Mouse (Mus musculus) bone marrow, adult 2 months (tissue): ENCODE data around the gene Sf3b3. TPM values are rescaled to one million over a fixed set of nuclear protein-coding genes. Genes with fewer than 3 reads are reported as not detected.

Source experiments
- H3K27ac ChIP-seq: fragments of 200-500 bp; 2 replicates; pipeline ENCODE4 v1.5.1; 2012; ENCODE audit warnings: low read depth, mild to moderate bottlenecking, control low read depth, inconsistent platforms, low read length; ENCODE audit not compliant: control insufficient read depth, poor library complexity, insufficient read depth
- H3K4me1 ChIP-seq: fragments of 200-500 bp; 2 replicates; pipeline ENCODE4 v1.6.1; 2011; ENCODE audit warnings: low read length; ENCODE audit not compliant: control insufficient read depth, insufficient read depth
- H3K4me3 ChIP-seq: fragments of 200-500 bp; replicated peaks from 2 replicates; pipeline ENCODE3; 2011; ENCODE audit warnings: mild to moderate bottlenecking, low read depth, low read length, control low read depth; ENCODE audit not compliant: control insufficient read depth
- CTCF ChIP-seq: fragments of 200-500 bp; IDR thresholded peaks from 2 replicates; pipeline ENCODE4 v1.5.1; 2011; ENCODE audit warnings: low read length, control low read depth; ENCODE audit not compliant: control insufficient read depth, insufficient read depth
- POLR2A ChIP-seq: fragments of 200-500 bp; IDR thresholded peaks from 2 replicates; pipeline ENCODE4 v1.6.1; 2011; ENCODE audit warnings: low read depth, mild to moderate bottlenecking, control low read depth, low read length, borderline replicate concordance; ENCODE audit not compliant: control insufficient read depth
- WGBS: fragments of 180-500 bp; shearing (Covaris S2); methylation state at CpG from one replicate; pipeline ENCODE4 v1.1.7; 2018; 5-methylcytosine and 5-hydroxymethylcytosine counted together
- polyA plus RNA-seq: library from polyadenylated mRNA; stranded (reverse); fragments of >200 nt; gene quantifications from 2 replicates; pipeline ENCODE4 v1.2.4, GENCODE M21; 2011; ENCODE audit warnings: low replicate concordance; ENCODE audit not compliant: missing spikeins, insufficient read depth, insufficient read length

Sf3b3 gene
- polyA plus RNA-seq, 1 experiment = 56.3 TPM

DNA sequence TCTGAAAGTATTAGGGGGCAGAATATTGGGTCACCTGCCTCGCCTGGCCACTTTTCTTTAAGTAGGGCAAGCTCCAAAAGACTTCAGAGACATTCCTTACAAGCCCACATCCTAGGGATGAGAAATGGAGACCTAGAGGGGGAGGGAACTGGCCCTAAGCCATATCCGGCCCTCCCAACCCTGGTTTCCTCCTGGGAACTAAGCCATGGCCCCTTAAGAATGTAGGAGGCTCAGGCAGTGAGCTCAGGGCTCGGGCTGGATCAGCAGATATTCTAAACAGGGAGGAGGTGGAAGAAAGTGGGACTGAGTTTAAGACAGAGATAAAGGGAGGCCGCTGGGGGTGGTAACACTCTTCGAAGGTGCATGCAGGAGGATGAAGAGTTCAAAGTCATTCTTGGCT lies 85.4 kb downstream of the Sf3b3 start:
- TF ChIP-seq CTCF = no peak
- no peak for TF ChIP-seq POLR2A
- WGBS = 59% methylated on average over 5 of the region's 5 CpGs

DNA sequence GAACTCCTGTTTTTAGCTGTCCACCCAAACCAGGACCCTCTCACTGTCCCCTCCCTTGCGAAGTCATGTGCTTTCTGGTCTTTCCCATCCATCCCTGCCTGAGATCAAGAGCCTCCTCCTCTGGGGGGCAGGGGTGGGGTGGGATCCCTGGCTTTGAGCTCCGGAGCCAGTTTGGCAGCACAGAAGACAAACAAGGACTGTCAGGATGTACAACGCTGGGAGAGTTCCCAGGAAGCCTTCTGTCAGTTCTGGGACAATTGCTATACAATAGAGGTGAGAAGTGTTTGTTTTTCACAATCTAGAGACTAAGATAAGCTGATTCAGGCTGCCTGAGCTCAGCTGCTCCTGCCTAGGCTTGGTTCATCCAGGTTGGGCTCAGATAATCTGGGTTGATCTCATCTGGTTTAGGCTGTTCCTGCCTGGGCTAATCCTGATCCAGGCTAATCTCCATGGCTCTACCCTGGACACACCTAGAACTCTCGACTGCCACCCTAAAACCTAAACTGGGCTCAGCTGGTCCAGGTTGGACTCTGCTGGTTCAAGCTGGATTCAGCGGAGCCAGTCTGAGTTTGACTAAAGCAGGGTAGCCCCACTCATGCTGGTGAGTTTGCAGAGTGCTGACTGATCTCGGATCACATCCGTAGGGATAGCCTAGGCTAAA lies 86.2 kb downstream of the Sf3b3 start:
- TF ChIP-seq CTCF (no peak), POLR2A (no peak)
- WGBS = 65% methylated on average over 7 of the region's 7 CpGs
- H3K4me3 ChIP-seq = no peak overlapping the region
- no peaks in the 10 kb centered on the region for H3K4me1 ChIP-seq
- no peak overlapping the region for H3K27ac ChIP-seq

More for the DNA sequence above, 85.4 kb downstream of the Sf3b3 start:
- H3K27ac ChIP-seq = no peak overlapping the region
- no peak overlapping the region for H3K4me3 ChIP-seq
- H3K4me1 ChIP-seq = no peaks in the 10 kb centered on the region

Other genes starting within 250 kb of the Sf3b3 start
- gene Vac14, start 228.2 kb downstream of the Sf3b3 start, polyA plus RNA-seq = 10.1 and 19.2 TPM in 2 replicates
- 5.8 and 7.6 TPM in 2 replicates for gene Mtss1l, start 125.3 kb downstream of the Sf3b3 start, polyA plus RNA-seq
- gene Il34, start 40.9 kb downstream of the Sf3b3 start, polyA plus RNA-seq = 23.4 and 25.8 TPM in 2 replicates
- gene Cog4, start 187 bp downstream of the Sf3b3 start, polyA plus RNA-seq = 27.6 and 59.9 TPM in 2 replicates
- gene Fuk, start 55.7 kb upstream of the Sf3b3 start, polyA plus RNA-seq = 4.6 and 10.9 TPM in 2 replicates
- gene St3gal2, start 73.1 kb upstream of the Sf3b3 start, polyA plus RNA-seq = 16.1 and 29.4 TPM in 2 replicates
- gene Ddx19a, start 151.0 kb upstream of the Sf3b3 start, polyA plus RNA-seq = 13.5 and 17.3 TPM in 2 replicates
- gene Ddx19b, start 185.0 kb upstream of the Sf3b3 start, polyA plus RNA-seq = 1.8 and 3.4 TPM in 2 replicates
- 31.6 and 48.3 TPM in 2 replicates for gene Aars, start 186.4 kb upstream of the Sf3b3 start, polyA plus RNA-seq
- not detected in 2 replicates for gene Exosc6, start 209.6 kb upstream of the Sf3b3 start, polyA plus RNA-seq
- gene Clec18a, start 245.6 kb upstream of the Sf3b3 start, polyA plus RNA-seq = not detected in 2 replicates
- 1.8 and 2.3 TPM in 2 replicates for gene Pdpr, start 247.8 kb upstream of the Sf3b3 start, polyA plus RNA-seq